In genomic region chr3:7027845-7028244, GRCm38 (mm10) we compare ENCODE assay signal across 9 mouse cellular contexts.
DNase-seq lines count a peak whose midpoint lies in the region; ATAC-seq and TF ChIP-seq lines count a peak whose summit lies in the region.
"Had no signal": no experiment of that assay in that cellular context is flagged by ENCODE, and none has a peak within 500 bp of the region (broad histone marks: within the 10 kb centered on the region; RNA-seq: fewer than 3 reads in every experiment).

No protein-coding gene starts in this region.

- no peaks in the 10 kb centered on the region for H3K4me1 ChIP-seq in hindbrain, embryonic 13.5 days (replicated peaks)
- no peaks in the 10 kb centered on the region for H3K4me1 ChIP-seq in midbrain, postnatal 0 days (ENCODE audit: insufficient read depth, low read length)

- ATAC-seq in hindbrain, embryonic 13.5 days (ENCODE audit: low FRiP score): peak; percentile 88
- peak; percentile 90 for ATAC-seq in midbrain, postnatal 0 days (ENCODE audit: low FRiP score)
- no peak for ATAC-seq in granulocyte monocyte progenitor cell, adult 5-6 weeks (replicated peaks; ENCODE audit: poor library complexity, severe bottlenecking)

- peak; percentile 62 for DNase-seq in MN1 (ENCODE audit: low spot score)
- peak; percentile 83 for DNase-seq in embryo, embryonic 10 days (ENCODE audit: low spot score)
- peak; percentile 11 to 39 for DNase-seq in layer of hippocampus, postnatal 25 days (ENCODE audit: extremely low spot score in 1 of 2, low spot score in 1 of 2)
- peak; percentile 79 for DNase-seq in midbrain, postnatal 0 days (ENCODE audit: low spot score)
- no peak for DNase-seq in gastrocnemius, adult 8-10 months (ENCODE audit: low spot score in 2 of 2)

- H3K36me3 ChIP-seq in C2C12 (ENCODE audit: control insufficient read depth, insufficient read depth): no peaks in the 10 kb centered on the region
- no peaks in the 10 kb centered on the region for H3K36me3 ChIP-seq in hindbrain, embryonic 13.5 days
- H3K36me3 ChIP-seq in midbrain, postnatal 0 days (ENCODE audit: insufficient read depth, low read length): no peaks in the 10 kb centered on the region

- TF ChIP-seq CTCF in C2C12 (IDR thresholded peaks at IDR 0.05; ENCODE audit: control insufficient read depth, insufficient read depth, insufficient read length): peak; percentile 1
- TF ChIP-seq CTCF in midbrain, postnatal 0 days (IDR thresholded peaks at IDR 0.05): peak; percentile 96

- no peak overlapping the region for H3K4me2 ChIP-seq in hindbrain, embryonic 13.5 days
- H3K4me2 ChIP-seq in midbrain, postnatal 0 days (ENCODE audit: low read depth, low read length, poor library complexity, severe bottlenecking): no peak overlapping the region

- H3K9ac ChIP-seq in hindbrain, embryonic 13.5 days: no peak overlapping the region
- no peak overlapping the region for H3K9ac ChIP-seq in midbrain, postnatal 0 days (replicated peaks; ENCODE audit: low read length, poor library complexity, severe bottlenecking)

- no peaks in the 10 kb centered on the region for H3K79me2 ChIP-seq in C2C12 (ENCODE audit: control insufficient read depth, insufficient read depth)

- no peaks in the 10 kb centered on the region for H3K9me3 ChIP-seq in hindbrain, embryonic 13.5 days
- H3K9me3 ChIP-seq in midbrain, postnatal 0 days (ENCODE audit: low read length): no peaks in the 10 kb centered on the region

- WGBS in hindbrain, embryonic 13.5 days: 33% methylated on average over 5 of the region's 5 CpGs
- WGBS in midbrain, postnatal 0 days: 12% methylated on average over 5 of the region's 5 CpGs

- H3ac ChIP-seq in C2C12 (ENCODE audit: control insufficient read depth, insufficient read length, low read depth): no peak overlapping the region

- no peak overlapping the region for H3K4me3 ChIP-seq in C2C12 (ENCODE audit: insufficient read depth, poor library complexity, severe bottlenecking)
- no peak overlapping the region for H3K4me3 ChIP-seq in hindbrain, embryonic 13.5 days
- no peak overlapping the region for H3K4me3 ChIP-seq in midbrain, postnatal 0 days (ENCODE audit: low read depth, low read length)
- H3K4me3 ChIP-seq: myocyte had no signal

- H3K27ac ChIP-seq in hindbrain, embryonic 13.5 days: no peak overlapping the region
- H3K27ac ChIP-seq in midbrain, postnatal 0 days (ENCODE audit: low read depth, low read length): no peak overlapping the region

- no peaks in the 10 kb centered on the region for H3K27me3 ChIP-seq in C2C12 (ENCODE audit: control insufficient read depth, insufficient read depth, insufficient read length)
- H3K27me3 ChIP-seq in hindbrain, embryonic 13.5 days: no peaks in the 10 kb centered on the region
- H3K27me3 ChIP-seq in midbrain, postnatal 0 days (ENCODE audit: insufficient read depth, low read length): no peaks in the 10 kb centered on the region

- H3K79me3 ChIP-seq in C2C12 (ENCODE audit: low read depth): no peaks in the 10 kb centered on the region

TF ChIP-seq in C2C12, 6 proteins besides CTCF, POLR2A, EP300 and RAD21:
- TF ChIP-seq FOSL1 (IDR thresholded peaks at IDR 0.05; ENCODE audit: insufficient read depth, low read length, poor library complexity, severe bottlenecking) (no peak), MAX (IDR thresholded peaks at IDR 0.05) (no peak)
TF ChIP-seq in C2C12: peak in this region for 0.

Comparison
In these comparisons a context has a peak if more than half of its experiments do, and no peak if none do; other contexts are left out.
1. DNase-seq: peak in MN1 (single experiment), embryo, embryonic 10 days (single experiment), layer of hippocampus, postnatal 25 days (2 of 2) and midbrain, postnatal 0 days (single experiment); none in gastrocnemius, adult 8-10 months (0 of 2).